Mouse (Mus musculus) megakaryocyte-erythroid progenitor cell, adult 5-6 weeks (primary cell): ENCODE measurements at regions not wholly inside any gene's neighbourhood (a gene's known extent, or its start where the extent isn't known, plus 50 kb on each side); places are given as distances from the start of the nearest gene placed in this dataset.
A peak's percentile ranks its signal among the peaks of the same experiment; 100 is the strongest.

Experiments
- ATAC-seq: replicated peaks from 2 replicates; pipeline ENCODE4 v1.8.0; 2016; ENCODE audit warnings: mild to moderate bottlenecking, inconsistent platforms; ENCODE audit not compliant: severe bottlenecking, poor library complexity, low FRiP score, low TSS enrichment

DNA sequence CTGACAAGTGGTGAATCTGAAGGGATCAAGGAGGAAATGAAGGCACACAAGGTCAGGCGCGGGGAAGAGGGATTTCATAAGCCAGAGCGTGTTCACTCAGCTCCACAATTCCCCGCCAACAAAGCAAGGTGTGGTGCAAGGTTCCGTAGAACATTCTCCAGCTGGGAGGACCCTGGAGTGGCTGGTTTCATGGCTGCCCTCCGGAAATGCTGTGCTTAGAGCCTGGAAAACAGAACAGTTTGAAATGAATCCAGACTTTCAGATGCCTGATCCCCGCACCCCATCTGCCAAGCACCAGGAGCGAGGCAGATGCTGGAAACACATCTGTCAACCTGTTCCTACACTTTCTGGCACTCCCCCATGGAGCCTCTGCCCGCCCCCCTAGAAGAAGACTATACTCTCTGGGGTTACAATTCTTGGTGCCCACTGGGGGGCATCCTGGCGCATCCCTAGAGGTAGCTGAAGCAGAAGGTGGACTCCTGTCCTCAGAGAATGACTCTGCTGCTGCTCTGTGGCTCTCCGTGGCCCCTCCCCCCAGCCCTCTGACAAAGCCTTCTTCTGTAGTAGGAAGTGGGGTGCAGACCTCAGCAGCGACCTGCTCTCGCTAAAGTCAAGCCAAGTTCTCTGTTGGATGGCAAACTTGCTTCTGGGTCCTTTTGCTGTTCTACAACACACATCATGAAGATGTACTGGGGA lies 54.5 kb upstream of the Mafb start:
- peak; percentile 28; the same call in 1 of the 2 replicates for ATAC-seq

DNA sequence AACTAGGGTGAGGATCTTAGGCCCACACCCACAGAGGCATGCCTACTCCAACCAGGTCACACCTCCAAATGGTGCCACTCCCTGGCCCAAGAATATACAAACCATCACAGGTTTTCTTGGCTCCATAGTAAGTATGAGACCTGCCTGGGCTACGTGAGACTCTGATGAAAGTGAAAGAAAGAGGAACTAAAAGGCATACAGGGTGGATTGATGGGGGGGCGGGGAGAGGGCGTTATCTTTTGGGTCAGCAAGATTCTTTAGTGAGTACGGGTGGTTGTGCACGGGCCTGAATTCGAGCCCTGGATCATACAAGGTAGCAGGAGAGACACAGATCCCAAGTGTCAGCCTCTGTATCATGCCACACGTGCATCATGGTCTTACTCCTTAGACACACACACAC lies 57.6 kb upstream of the Mafb start:
- no peak for ATAC-seq

DNA sequence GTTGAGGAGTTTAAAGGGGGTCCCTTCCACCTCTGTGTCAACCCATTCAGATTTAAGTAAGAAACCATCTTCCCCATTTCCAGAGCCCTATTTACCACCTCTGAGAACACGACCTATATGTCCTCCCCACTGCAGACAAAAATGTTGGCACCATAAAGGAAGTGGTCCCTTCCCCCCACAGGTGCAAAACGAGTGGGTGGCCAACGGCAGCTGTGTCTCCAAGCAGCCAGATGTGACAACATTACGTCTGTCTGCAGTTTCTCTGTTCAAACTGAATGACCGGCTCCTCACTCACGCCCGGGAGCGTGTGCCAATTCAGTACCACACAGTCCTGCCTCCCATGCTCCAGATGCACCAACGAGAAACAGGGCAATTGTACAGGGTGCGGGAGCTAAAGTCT lies 60.6 kb upstream of the Mafb start:
- no peak for ATAC-seq

DNA sequence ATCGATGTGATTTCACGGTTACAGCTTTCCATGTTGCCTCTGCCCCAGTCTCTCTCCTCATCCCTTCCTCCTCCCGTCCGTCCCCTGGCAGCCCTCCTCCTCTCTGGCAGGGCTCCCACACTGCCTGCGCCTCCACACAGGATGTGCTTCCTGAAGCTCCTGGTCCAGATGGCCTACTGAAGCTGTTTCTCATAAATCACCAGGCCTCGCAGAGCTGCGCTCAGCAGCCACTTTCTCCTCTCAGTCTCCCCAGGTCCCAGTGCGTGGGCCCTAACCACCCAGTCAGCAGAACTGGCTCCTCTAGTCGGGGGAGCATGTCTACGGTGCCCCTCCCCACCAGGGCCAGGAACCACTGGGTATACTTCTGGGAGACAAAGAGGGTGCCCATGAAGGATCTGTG lies 66.4 kb upstream of the Mafb start:
- ATAC-seq: no peak

DNA sequence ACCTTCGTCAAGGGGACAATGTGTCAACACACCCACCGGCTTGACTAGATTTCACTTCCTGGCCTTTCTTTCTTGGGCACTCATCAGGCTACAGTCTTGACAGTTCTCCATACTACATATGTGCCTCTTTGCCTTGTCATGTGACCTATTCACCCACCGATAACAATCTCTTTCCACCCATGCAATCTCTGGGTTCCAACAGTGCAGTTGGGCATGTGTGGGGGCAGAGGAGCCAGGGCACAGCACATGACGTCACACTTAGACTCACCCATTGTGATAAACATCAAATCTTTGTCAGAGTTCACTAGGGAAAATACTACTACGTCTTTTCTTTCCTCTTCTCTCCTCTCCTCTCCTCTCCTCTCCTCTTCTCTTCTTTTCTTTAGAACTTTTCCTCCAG lies 67.8 kb upstream of the Mafb start:
- no peak for ATAC-seq

- no peak for ATAC-seq
Observed at GRCm38 (mm10) chr2:160435622-160436021, 68.8 kb upstream of the Mafb start.

DNA sequence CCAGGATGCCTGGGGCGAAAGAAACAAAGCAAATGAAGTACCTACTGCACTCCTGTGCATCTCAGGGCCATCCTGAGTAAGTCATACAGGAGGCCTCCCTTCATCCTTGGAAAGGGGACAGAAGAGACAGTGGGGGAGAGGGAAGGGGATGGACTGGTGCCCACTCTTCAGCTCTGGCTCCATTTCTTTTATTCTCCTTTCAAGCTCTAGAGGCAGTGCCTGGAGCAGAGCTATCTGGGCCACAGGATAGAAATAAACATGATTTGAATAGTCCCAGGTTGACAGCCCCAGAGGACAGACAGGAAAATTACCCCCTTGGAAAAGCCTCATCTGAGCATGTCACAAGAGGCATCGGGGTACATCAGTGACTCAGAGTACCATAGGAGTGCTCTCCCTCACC lies 72.2 kb upstream of the Mafb start:
- no peak for ATAC-seq

- no peak for ATAC-seq
Observed at GRCm38 (mm10) chr2:160440236-160440635, 73.4 kb upstream of the Mafb start.

GRCm38 (mm10) chr2:160451057-160451456 lies 84.2 kb upstream of the Mafb start:
- ATAC-seq: no peak

DNA sequence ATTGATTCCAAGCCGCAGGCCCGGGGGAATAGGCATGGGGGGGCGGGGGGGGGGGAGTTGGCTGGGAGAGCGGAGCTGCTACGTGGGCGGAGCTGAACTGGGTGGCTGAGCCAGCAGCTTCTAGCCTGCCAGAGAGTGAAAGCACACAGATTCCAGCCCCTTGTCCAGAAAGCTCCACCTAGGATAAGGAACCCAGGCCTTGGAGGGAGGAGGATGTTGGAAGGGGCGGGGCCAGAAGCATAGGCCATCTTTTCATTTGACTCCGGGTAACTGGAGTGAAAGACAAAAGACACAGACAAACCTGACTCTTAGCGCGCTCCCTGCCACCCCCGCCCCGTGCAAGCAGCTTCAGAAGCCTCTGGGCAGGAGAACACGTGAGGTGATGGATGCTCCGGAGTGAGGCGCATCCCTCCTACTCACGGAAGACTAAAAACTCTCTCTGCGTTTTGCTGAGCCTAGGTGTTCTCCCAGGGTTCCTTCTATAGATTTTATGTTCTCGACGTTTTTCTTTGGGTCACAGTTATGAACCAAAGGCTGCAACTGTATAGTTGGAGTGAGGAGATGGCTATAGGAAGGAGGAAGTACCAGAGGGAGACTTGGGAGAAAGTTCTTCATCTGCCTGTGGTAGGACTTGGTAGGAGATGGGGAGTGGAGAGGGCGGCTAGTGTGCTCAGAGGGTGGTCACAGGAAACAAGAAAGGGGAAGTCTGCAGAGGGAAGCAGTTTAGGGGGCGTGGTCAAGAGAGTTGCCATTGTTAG lies 84.8 kb upstream of the Mafb start:
- peak; percentile 53 for ATAC-seq

GRCm38 (mm10) chr2:160452239-160452530 lies 85.3 kb upstream of the Mafb start:
- ATAC-seq: no peak

GRCm38 (mm10) chr2:160452730-160453129 lies 85.9 kb upstream of the Mafb start:
- ATAC-seq: no peak

DNA sequence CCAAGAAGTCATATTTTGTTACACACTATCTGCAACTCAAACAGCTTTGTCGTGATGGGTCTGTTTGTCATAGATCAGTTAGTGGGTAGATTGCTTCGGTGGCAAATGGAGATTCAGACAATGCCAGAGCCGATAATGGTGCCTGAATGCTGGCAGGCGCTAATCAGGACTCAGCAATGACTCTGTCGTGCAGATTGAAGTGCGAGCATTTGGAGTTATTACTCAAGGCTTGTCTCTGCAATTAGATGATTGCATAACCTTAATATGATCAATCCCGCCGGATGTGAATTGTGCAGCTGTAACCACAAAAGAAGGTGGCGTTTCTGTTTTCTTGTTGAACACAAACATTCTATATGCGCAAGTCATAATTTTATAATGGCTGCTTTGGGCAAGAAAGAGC lies 88.8 kb upstream of the Mafb start:
- no peak for ATAC-seq

DNA sequence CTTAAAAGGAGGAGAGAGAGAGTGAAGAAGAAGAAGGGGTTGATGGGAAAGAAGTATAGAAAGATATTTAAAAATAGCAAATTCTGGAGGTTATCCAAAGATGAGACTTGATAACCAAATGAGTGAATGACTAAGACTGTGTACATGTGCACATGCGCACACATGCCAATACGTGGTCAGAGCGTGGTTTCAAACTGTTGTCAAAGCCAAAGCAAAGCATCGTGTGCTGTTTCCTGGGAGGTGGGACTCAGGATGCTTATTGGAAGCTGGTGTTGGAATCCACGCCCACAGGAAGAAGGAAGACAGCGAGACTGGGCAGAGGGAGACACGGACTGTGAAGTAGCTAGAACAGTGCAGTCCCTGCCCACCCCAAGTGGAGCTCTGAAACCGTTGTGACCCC lies 89.8 kb upstream of the Mafb start:
- no peak for ATAC-seq

- ATAC-seq: no peak
Observed at GRCm38 (mm10) chr2:160471561-160471960, 104.7 kb upstream of the Mafb start.

DNA sequence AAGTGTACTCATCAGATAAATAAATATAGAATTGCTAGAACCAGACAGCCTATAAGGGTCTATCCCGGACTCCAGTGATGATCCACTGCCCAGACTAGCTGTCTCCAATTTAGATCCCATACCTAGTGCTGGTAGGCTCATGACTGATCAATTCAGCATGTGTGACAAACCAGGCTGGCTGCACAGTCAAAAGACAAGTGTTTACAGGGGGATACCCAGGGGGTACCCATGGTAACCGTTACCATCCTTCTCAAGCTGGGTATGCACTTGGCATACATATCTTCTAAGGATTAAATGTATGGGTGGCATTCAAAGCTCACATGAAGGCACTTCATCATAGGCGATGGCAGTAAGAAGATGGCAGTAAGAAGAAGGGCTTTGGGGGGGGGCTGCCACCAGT lies 109.3 kb upstream of the Mafb start:
- ATAC-seq: no peak

GRCm38 (mm10) chr2:160479240-160479639 lies 112.4 kb upstream of the Mafb start:
- ATAC-seq: no peak

DNA sequence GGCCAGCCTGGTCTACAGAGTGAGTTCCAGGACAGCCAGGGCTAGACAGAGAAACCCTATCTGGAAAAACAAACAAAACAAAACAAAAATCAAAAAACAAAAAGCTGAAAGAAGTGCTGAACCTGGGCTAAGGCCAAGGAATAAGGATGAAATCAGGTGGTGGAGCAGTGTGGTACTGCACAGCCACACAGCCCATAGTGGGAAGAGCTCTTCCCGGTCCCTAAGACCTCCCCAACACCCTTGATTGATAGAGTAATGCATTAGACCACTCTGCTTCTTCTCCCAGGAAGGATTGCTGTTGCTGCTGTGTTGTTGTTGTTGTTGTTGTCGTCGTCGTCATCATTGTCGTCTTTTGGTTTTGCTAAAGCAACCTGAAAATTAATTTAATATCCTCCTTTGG lies 118.2 kb upstream of the Mafb start:
- ATAC-seq: no peak

GRCm38 (mm10) chr2:160485515-160485914 lies 118.7 kb upstream of the Mafb start:
- ATAC-seq: no peak

GRCm38 (mm10) chr2:160499726-160500125 lies 132.9 kb upstream of the Mafb start:
- ATAC-seq: no peak

DNA sequence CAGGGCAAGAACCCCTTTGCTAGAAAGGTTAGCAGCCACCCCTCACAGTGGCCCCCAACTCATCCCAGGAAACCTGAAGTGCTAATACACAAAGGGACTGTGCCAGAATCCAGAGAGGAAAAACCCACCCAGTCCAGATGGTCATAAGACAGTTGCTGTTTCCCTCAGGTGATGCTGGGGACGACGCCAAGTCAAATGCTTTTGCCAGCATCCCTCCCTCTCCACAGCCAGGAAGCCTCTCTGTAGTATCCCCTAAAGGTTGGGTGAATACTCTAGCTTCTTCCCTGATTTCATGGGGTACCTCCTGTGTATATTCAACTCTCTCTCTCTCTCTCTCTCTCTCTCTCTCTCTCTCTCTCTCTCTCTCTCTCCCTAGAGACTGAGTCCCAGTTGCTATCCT lies 136.0 kb upstream of the Mafb start:
- ATAC-seq: no peak
